Mouse (Mus musculus) frontal cortex, postnatal 25 days (tissue): ENCODE data around the gene Pfkp.

ENCODE experiments used
- DNase-seq, 2 experiments: peaks; one replicate each; pipeline ENCODE4 v3.0.0; 2022; ENCODE audit warnings: low spot score in 2 of 2

The Pfkp gene

GRCm38 (mm10) chr13:6637534-6638124 lies 10.9 kb downstream of the Pfkp start:
- DNase-seq, result no peak

- DNase-seq, result no peak
Measured at GRCm38 (mm10) chr13:6636976-6637375, 11.6 kb downstream of the Pfkp start.

GRCm38 (mm10) chr13:6636520-6636919 lies 12.1 kb downstream of the Pfkp start:
- DNase-seq, result no peak

GRCm38 (mm10) chr13:6635138-6636076 lies 13.2 kb downstream of the Pfkp start:
- no peak for DNase-seq

DNA sequence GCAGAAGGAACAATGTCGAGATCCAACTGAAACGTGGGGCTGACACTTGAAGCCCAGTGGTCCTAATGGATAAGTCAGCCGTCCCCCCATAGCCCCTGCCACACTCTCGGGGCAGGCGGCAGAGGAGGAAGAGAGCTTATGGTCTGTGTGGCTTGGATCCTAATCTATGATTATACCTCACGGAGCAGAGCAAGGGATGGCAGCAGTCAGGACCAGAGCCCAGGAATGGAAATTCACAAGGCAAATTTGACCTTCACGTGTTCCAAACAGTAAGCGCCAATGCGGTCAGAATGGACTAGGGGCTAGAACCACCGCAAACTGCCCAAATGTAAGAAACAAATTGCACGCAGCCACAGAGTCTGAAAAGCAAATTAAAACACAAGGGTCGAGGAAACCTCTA lies 14.5 kb downstream of the Pfkp start:
- no peak for DNase-seq

- DNase-seq, result no peak
Measured at GRCm38 (mm10) chr13:6633524-6633923, 15.1 kb downstream of the Pfkp start.

- no peak for DNase-seq
Measured at GRCm38 (mm10) chr13:6632935-6633334, 15.6 kb downstream of the Pfkp start.

DNA sequence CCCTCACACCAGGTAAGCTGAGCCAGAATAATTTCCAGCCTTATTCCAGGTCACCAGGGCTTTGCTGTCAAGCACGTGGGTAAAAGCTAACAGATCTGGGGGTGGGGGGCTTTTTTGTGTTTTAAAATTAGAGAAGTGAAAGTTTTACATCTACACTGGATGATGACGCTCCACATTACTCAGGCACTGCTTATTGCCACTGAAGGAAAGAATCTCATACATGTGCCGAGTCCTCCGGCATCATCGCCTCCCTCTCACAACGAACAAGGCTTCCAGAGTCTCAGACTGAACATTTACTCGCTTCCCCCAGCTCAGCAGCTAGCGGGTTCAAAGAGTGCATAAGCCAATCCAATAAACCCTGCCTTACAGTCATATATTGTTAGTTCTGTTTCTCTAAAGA lies 16.1 kb downstream of the Pfkp start:
- DNase-seq, result no peak

- no peak for DNase-seq
Measured at GRCm38 (mm10) chr13:6631772-6632510, 16.6 kb downstream of the Pfkp start.

DNA sequence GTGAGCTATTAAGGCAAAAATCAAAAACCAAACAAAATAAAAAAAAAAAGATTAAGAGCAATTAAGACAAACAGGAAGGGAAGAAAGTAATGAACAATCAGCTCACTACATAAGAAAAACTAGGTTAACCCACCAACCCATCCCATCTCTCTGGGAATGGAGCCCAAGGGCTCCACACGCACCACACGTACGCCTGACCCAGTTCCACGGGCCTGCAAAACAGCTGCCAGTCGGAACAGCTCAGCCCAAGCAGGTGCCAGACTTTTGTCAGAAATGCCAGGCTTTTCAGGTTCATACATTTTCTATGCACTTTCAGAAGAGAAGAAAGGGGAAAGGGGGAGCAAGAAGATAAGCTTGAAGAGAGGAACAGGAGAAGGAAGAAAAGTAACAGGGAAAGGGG lies 17.9 kb downstream of the Pfkp start:
- no peak for DNase-seq

- no peak for DNase-seq
Measured at GRCm38 (mm10) chr13:6629927-6630326, 18.6 kb downstream of the Pfkp start.

DNA sequence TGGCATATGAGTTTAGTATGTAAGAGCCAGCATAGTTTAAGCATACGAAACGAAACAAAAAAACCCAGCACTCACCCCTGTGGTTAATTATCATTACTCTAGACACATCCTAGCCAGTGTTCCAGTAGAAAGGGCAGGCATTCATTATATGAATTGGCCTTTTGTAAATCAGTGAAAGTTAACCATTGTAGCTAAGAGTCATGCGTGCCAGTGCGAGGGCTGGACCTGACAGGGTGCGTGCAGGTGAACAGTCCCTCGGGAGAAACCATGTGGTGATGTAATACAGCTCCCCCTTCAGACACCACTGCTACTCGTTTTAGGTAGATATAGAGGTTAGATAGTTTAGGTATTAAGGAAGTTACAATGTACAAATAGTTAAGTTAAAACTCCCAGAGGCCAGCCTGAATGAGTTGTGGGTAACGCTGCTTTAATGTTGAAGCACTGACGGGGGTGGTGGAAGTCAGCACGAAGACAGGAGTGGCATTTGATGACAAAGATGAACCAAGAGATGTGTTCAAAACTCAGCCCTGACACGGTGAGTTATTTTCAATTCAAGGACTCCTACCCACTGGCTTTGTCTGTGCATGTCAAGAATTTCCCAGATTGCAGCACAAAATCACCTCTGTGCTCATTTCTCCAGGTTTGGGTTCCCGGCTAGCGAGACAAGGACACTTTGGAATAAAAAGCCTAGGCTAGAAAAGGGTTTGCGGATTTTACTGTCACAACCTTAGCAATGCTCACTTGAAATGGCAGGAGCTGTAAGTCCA lies 19.4 kb downstream of the Pfkp start:
- no peak for DNase-seq

- no peak for DNase-seq
Measured at GRCm38 (mm10) chr13:6628261-6628660, 20.3 kb downstream of the Pfkp start.

- DNase-seq, result no peak
Measured at GRCm38 (mm10) chr13:6627352-6627751, 21.2 kb downstream of the Pfkp start.

GRCm38 (mm10) chr13:6626508-6627114 lies 22.0 kb downstream of the Pfkp start:
- no peak for DNase-seq

GRCm38 (mm10) chr13:6625942-6626341 lies 22.6 kb downstream of the Pfkp start:
- no peak for DNase-seq

- DNase-seq, result no peak
Measured at GRCm38 (mm10) chr13:6624604-6625003, 24.0 kb downstream of the Pfkp start.

- DNase-seq, result no peak
Measured at GRCm38 (mm10) chr13:6624121-6624520, 24.5 kb downstream of the Pfkp start.

- DNase-seq, result no peak
Measured at GRCm38 (mm10) chr13:6621831-6622230, 26.7 kb downstream of the Pfkp start.

- no peak for DNase-seq
Measured at GRCm38 (mm10) chr13:6620250-6620649, 28.3 kb downstream of the Pfkp start.

DNA sequence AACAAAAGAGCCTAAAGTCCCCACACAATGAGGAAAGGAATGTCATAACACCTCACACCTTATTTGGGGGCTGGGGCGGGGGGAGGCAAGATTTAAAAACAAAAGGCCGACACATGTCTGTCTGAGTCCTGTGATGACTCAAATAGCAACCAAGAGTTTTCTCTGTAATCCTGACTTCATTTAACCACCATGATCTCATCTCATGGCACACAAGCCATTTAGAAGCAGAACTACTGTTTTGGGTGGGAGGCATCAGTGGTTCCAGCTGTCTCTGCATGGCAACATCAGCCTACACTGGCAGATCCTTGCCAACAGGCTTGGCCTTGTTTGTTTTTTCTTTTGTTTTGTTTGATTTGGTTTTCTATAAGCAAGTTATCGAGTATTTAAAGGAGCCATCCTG lies 29.9 kb downstream of the Pfkp start:
- no peak for DNase-seq
